Mouse (Mus musculus) right cerebral cortex, postnatal 14 days (tissue): Measurements from ENCODE around the gene Ppp1r12a.

Experiments used
- DNase-seq: peaks from one replicate; pipeline ENCODE4 v3.0.0; 2022

The Ppp1r12a gene

DNA sequence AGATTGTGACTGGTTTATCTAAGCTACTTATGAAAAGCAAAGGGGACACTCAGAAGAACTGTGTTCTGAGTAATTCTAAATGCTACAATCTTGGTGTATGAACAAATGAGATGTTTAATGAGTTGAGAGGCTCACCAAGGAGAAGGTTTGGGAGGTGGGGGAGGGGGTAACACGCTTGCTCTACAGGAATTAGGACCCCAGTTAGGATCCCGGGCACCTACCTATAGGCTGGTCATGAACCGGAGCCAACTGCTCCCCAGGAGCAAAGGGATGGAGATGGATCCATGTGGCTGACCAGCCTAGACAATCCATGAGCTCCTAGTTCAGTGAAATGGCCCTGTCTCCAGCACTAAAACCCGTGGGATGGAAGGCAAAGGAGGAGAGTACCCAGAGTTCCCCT is 130.7 kb downstream of the Ppp1r12a start:
- DNase-seq: no peak

DNA sequence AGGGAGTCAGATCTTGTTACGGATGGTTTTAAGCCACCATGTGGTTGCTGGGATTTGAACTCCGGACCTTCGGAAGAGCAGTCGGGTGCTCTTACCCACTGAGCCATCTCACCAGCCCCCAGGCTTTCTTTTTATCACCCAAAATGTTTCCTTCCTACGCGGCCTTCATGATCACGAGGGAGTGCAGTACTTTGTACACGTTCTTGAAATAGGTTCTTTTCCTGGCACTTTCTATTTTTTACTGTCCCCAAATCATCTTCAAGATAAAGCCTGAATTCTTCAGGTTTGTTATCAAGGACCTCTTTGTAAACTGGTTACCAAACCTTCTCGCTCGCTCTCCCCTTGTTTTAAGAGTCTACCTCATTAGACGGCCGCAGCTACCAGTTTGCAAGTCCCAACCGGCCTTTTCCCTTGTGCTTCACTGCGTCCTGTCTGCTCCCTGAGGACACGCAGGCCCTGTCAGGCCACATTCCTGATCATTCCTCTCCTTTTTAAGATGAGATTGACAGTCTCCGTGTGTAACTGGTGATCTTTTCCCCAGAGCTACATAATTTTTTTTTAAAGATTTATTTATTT is 131.7 kb downstream of the Ppp1r12a start:
- no peak for DNase-seq

DNA sequence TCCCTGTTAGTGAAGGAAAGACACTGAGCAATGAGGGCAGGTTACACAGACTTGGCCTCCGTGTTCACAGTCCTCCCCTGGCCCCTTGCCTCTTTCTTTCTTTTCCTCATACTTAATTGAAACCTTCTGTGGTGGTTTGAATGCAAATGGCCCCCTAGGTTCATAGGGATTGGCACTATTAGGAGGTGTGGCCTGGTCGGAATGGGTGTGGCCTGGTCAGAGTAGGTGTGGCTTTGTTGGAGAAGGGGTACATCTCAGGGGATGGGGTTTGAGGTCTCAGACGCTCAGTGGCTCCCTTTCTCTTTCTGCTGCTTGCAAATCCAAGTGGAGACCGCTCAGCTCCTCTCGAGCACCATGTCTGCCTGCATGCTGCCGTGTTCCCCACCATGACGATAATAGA is 132.8 kb downstream of the Ppp1r12a start:
- no peak for DNase-seq

GRCm38 (mm10) chr10:108296446-108296845 is 134.5 kb downstream of the Ppp1r12a start:
- no peak for DNase-seq

- no peak for DNase-seq
These were observed 136.3 kb downstream of the Ppp1r12a start for GRCm38 (mm10) chr10:108298261-108298660.

GRCm38 (mm10) chr10:108298841-108299545 is 137.0 kb downstream of the Ppp1r12a start:
- no peak for DNase-seq

GRCm38 (mm10) chr10:108299828-108300227 is 137.8 kb downstream of the Ppp1r12a start:
- DNase-seq: no peak

DNA sequence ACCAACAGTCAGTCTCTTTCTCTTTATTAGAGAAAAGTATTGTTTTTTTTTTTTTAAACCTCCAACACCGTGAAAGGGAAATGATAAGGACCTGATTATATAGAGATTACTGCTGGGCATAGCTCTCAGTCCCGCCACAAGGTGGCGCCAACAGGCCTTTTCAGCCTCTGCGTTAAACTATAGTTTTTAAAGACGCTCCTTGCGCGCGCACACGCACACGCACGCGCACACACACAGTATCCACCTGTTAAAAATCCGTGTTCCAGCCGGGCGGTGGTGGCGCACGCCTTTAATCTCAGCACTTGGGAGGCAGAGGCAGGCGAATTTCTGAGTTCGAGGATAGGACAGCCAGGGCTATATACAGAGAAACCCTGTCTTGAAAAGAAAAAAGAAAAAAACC is 138.8 kb downstream of the Ppp1r12a start:
- DNase-seq: peak; percentile 87

DNA sequence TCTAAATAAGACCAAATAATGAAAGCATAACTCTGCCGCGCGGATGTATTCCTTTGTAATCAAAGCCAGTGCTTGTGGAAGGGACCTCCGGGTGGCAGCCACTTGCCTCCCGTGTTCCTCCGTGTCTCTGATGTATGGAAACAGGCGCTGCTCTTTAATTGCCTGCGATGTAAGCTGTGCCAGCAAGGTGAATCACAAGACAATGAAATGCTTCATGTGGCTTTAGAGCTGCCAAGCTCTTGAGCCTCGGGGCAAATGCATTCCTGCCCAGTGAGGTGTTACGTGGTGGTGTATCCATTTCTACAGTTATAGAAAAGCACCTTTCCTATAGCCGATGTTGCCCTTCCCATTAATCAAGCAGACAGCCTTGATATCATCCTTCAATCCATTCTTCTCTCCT is 145.8 kb downstream of the Ppp1r12a start:
- DNase-seq: no peak

- DNase-seq: no peak
These were observed 148.2 kb downstream of the Ppp1r12a start for GRCm38 (mm10) chr10:108310195-108310594.

GRCm38 (mm10) chr10:108311396-108311795 is 149.4 kb downstream of the Ppp1r12a start:
- DNase-seq: no peak

DNA sequence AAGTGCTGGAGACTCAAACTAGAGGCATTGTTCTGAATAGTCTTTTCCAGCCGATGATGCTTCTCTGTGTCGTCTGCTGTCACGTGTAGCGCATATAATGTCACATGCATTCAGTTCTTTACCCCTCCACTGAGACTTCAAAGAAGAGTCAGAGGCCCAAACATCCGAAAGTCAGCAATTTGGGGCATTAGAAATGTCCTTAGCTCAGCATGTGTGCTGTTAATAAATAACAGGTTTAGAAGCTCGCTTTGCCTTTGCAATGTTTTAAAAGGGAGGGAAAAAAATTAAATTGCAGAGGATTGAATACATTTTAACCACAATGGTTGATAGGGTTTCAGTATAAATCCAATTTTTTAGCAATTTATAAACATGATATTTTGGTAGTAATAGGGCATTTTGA is 151.9 kb downstream of the Ppp1r12a start:
- no peak for DNase-seq

GRCm38 (mm10) chr10:108314396-108314795 is 152.4 kb downstream of the Ppp1r12a start:
- no peak for DNase-seq

- DNase-seq: no peak
These were observed 153.2 kb downstream of the Ppp1r12a start for GRCm38 (mm10) chr10:108315236-108315635.

DNA sequence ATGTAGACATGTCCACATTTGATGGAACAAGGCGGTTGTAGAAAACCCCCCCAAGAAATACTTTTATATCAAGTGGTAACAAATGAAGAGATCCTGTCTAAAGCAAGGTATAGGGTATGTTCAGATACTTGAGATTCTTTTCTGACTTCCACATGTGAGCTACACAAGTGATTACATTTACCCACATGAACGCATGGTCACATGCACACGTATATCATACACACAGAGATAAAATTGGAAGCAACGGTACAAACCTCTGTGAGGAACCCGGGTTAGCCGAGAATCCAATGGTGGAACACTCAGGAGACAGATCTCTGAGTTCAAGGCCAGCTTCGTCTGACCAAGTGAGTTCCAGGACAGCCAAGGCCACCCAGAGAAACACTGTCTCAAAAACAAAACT is 166.4 kb downstream of the Ppp1r12a start:
- no peak for DNase-seq

GRCm38 (mm10) chr10:108328983-108329382 is 167.0 kb downstream of the Ppp1r12a start:
- DNase-seq: no peak

DNA sequence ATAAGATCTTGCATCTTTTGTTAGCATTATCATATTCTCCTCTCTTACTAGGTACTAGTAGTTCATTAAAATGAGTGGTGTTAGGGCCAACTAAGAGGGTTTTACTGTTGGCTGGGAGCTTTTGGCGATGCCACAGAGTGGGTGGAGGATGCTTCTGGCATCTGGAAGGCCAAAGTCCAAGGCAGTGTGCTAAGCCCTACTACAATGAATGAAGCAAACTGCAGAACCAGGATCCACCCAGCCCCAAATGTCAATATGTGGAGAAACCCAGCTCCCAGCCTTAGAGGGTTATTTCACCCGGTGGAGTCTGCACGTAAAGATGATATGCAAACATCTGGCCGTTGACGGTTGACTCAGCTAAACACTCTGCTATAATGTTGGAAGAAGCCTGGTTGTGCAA is 167.8 kb downstream of the Ppp1r12a start:
- DNase-seq: no peak

- no peak for DNase-seq
These were observed 169.0 kb downstream of the Ppp1r12a start for GRCm38 (mm10) chr10:108330964-108331363.

GRCm38 (mm10) chr10:108331784-108332561 is 170.0 kb downstream of the Ppp1r12a start, which contains the start of gene Pawr:
Pawr (plus strand) TSS chr10:108332121.
- DNase-seq: peak; percentile 47

DNA sequence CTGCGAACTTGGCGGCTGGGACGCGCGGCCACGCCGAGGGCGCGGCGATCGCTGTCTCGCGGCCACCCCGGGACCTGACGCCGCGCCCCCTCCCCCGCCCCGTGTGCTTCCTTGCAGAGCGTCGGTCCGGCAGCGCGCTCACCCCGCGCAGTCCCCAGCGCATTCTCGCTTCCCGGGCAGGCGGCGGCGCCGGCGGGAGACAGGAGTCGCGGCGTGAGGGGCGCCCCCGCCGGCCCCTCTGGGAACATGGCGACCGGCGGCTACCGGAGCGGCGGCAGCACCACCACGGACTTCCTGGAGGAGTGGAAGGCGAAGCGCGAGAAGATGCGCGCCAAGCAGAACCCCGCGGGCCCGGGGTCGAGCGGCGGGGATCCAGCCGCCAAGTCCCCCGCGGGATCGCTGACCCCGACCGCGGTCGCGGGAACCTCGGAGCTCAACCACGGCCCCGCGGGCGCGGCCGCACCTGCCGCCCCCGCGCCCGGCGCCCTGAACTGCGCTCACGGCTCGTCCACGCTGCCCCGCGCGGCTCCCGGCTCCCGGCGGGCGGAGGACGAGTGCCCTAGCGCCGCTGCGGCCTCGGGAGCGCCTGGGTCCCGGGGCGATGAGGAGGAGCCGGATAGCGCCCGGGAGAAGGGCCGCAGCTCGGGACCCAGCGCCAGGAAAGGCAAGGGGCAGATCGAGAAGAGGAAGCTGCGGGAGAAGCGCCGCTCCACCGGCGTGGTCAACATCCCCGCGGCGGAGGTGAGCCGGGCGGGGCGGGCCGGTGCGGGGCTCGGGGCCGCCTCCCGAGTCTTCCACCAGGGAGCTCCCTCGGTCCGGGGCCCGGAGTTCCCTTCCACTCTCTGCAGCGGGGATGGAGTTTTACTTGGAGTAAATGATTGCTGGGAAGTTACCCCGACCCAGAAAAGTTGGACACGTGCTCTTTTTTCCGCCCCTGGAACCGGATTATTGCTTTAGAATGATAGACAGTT is 170.9 kb downstream of the Ppp1r12a start:
- DNase-seq: peak; percentile 37

- DNase-seq: no peak
These were observed 171.6 kb downstream of the Ppp1r12a start for GRCm38 (mm10) chr10:108333642-108334041.
